Mouse (Mus musculus): Measurements from ENCODE around the gene Gm10490. TPM values are rescaled to one million over a fixed set of nuclear protein-coding genes. Genes with fewer than 3 reads are reported as not detected.
A peak's percentile ranks its signal among the peaks of the same experiment; 100 is the strongest.
"Not testable (repeated sequence)": the region's sequence is repeated elsewhere in the genome, so short reads cannot be mapped to it uniquely, and the experiment has no call there.

Gm10490 gene
- not detected in 2 replicates for polyA plus RNA-seq (2016; fragmentation: Nextera tagmentation; extraction: Ambion mirVana)

DNA sequence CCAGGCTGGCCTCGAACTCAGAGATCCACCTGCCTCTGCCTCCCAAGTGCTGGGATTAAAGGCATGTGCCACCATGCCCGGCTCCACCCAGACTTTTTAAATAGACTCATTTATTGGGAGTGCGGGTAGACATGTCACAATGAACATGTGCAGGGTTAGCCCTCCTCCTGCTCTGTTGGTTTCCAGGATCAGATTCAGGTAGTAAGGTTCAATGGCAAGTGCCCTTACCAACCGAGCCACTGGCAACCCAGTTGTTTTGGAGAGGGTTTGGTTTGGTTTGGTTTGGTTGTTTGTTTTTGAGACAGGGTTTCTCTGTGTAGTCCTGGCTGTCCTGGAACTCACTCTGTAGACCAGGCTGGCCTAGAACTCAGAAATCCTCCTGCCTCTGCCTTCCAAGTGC, at the start of gene Gm10490:
Gm10490 (plus strand) TSS at position 301 of the 400 bp plus-strand sequence.
- 94% methylated on average over 4 of the region's 4 CpGs for WGBS
- DNase-seq (ENCODE audit: low spot score); H3K4me3 ChIP-seq; H3K27me3 ChIP-seq (ENCODE audit: low read depth, poor library complexity, severe bottlenecking); H3K4me1 ChIP-seq; H3K27ac ChIP-seq (replicated peaks); H3K9me3 ChIP-seq (replicated peaks): not testable (repeated sequence)
- H3K36me3 ChIP-seq, result peaks cover 29% of the 10 kb centered on the region

DNA sequence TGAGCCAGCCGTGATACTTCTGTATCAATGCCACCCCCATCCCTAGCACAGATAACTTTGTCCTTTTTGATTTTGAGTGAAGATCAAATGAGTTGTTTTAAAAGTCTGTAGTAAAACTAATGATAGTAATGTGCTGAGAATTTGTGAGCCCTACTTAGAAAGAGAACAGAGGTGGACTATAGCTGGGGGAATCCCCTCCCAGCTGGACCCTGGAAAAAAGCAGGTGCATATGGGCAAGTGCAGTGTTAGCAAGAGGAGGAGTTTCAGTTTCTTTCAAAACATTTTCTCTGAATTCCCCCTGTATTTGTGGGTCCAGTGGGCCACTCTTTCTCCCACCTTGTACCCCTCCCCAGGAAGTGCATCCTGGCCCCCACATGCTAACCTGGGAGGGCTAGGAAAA, 46.2 kb upstream of the Gm10490 start:
- WGBS, result 86% methylated on average over 1 of the region's 1 CpGs
- no peaks in the 10 kb centered on the region for H3K27me3 ChIP-seq (ENCODE audit: low read depth, poor library complexity, severe bottlenecking)
- H3K9me3 ChIP-seq (replicated peaks), result no peaks in the 10 kb centered on the region
- H3K36me3 ChIP-seq, result peaks cover 32% of the 10 kb centered on the region
- no peaks in the 10 kb centered on the region for H3K4me1 ChIP-seq
- no peak for DNase-seq (ENCODE audit: low spot score)
- H3K27ac ChIP-seq (replicated peaks), result no peak overlapping the region
- H3K4me3 ChIP-seq, result no peak overlapping the region

DNA sequence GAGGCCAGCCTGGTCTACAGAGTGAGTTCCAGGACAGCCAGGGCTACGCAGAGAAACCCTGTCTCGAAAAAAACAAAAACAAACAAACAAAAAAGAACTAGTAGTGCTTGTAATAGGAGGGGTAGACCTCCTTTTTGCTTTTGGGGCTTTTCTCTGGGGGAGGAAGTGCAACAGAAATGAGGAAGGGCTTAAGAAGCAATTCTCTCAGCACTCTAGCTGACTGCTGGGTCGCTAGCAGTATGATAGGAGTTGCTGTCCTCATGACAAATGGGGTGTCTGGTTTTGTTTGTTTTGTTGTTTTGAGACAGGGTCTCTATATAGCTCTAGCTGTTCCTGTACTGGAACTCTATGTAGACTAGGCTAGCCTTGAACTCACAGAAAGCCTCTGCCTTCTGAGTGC, 44.8 kb upstream of the Gm10490 start:
- peaks cover 22% of the 10 kb centered on the region for H3K36me3 ChIP-seq
- H3K27me3 ChIP-seq (ENCODE audit: low read depth, poor library complexity, severe bottlenecking), result no peaks in the 10 kb centered on the region
- no peak for DNase-seq (ENCODE audit: low spot score)
- H3K27ac ChIP-seq (replicated peaks), result no peak overlapping the region
- no peak overlapping the region for H3K4me3 ChIP-seq
- 83% methylated on average over 3 of the region's 3 CpGs for WGBS
- 0 out of 2 replicates have a peak, but pooled peaks cover 6% of the 10 kb centered on the region for H3K4me1 ChIP-seq
- H3K9me3 ChIP-seq (replicated peaks), result no peaks in the 10 kb centered on the region

DNA sequence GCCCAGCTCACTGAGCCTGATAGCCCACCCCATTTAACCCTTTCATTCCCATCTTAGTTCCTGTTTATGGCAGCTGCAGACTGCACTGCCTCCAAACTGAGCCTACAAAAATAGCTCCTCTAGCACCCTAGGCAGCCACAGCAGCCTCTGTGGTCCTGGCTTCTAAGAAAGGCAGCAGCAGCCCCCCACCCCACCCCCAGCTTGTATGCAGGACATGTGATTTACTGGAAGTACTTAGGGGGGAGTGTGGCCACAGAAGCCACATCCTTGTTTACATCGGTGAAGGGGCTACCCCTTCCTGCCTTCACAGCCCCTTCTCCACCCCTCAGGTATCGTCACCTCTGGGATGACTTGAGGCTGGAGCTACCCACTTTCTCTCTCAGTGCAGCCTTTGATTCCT, 44.0 kb upstream of the Gm10490 start:
- H3K4me3 ChIP-seq, result no peak overlapping the region
- H3K9me3 ChIP-seq (replicated peaks), result no peaks in the 10 kb centered on the region
- no peak for DNase-seq (ENCODE audit: low spot score)
- no peak overlapping the region for H3K27ac ChIP-seq (replicated peaks)
- H3K36me3 ChIP-seq, result peaks cover 18% of the 10 kb centered on the region
- WGBS, result 75% methylated on average over 2 of the region's 2 CpGs
- H3K27me3 ChIP-seq (ENCODE audit: low read depth, poor library complexity, severe bottlenecking), result no peaks in the 10 kb centered on the region
- 0 out of 2 replicates have a peak, but pooled peaks cover 13% of the 10 kb centered on the region for H3K4me1 ChIP-seq

DNA sequence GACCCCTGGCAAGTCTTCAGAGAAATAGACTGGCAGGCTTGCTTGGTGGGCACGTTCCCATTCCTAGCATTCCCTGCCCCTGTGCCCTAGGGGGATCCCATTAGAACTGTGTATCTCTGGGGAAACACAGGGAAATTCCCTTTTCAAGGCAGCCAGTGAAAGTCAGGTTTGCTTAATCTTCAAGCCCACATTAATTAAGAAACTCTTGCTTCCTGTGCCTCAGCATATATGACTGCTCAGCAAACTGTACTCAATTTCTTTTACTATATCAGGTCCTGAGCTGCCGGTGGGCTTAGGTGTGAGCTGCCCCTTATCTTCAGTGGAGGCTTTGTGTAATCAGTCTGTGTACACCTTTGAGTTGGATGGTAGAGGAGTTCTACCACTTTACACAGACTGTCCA, 43.6 kb upstream of the Gm10490 start:
- H3K36me3 ChIP-seq, result peaks cover 18% of the 10 kb centered on the region
- no peaks in the 10 kb centered on the region for H3K27me3 ChIP-seq (ENCODE audit: low read depth, poor library complexity, severe bottlenecking)
- WGBS, result 72% methylated on average over 2 of the region's 2 CpGs
- no peak overlapping the region for H3K4me3 ChIP-seq
- no peak for DNase-seq (ENCODE audit: low spot score)
- no peaks in the 10 kb centered on the region for H3K9me3 ChIP-seq (replicated peaks)
- 0 out of 2 replicates have a peak, but pooled peaks cover 13% of the 10 kb centered on the region for H3K4me1 ChIP-seq
- no peak overlapping the region for H3K27ac ChIP-seq (replicated peaks)

DNA sequence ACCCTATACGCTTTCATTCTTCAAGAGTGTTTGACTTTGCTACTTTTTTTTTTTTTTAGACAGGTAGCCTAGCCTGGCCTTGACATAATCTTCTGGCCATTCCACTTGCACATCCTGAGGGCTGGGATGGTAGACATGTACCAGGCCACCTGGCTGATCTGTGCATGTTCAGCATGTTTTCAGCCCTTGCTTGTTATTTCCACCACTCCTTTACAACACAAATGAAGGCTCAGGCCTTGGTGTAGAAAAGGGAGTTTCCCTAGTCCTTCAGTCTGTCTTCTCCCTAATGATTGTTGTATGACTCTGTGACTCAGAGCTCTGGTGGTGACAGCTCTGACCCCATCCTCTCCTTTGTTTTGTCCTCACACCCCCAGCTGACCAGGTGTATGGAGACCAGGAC, 42.2 kb upstream of the Gm10490 start:
- Histone ChIP-seq H3K9me3 (replicated peaks) (no peaks in the 10 kb centered on the region), H3K4me3 (no peak overlapping the region), H3K27ac (replicated peaks) (no peak overlapping the region), H3K4me1 (0 out of 2 replicates have a peak, but pooled peaks cover 13% of the 10 kb centered on the region), H3K36me3 (peaks cover 27% of the 10 kb centered on the region), H3K27me3 (ENCODE audit: low read depth, poor library complexity, severe bottlenecking) (no peaks in the 10 kb centered on the region)
- DNase-seq (ENCODE audit: low spot score), result no peak
- WGBS, result 88% methylated on average over 1 of the region's 1 CpGs

DNA sequence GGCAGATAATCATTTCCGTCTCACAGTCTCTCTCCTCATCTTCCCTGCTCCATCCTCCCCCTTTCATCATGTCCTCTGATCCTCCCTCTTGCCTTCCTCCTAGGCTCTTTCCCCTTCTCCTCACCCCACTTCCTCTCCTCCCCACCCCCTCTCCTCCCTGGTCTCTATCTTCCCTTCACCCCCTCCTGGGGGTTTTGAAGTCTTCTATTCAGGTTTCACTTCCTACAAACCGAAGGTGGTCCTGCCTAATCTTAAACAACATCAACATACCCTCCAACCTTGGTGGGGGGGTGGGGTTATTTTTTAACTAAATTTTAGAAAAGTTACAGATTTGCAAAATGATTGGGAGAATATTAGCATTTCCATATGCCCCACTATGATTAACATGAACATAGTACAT, 40.8 kb upstream of the Gm10490 start:
- H3K36me3 ChIP-seq, result peaks cover 41% of the 10 kb centered on the region
- no peak overlapping the region for H3K27ac ChIP-seq (replicated peaks)
- H3K4me3 ChIP-seq, result no peak overlapping the region
- H3K4me1 ChIP-seq, result 0 out of 2 replicates have a peak, but pooled peaks cover 13% of the 10 kb centered on the region
- no peak for DNase-seq (ENCODE audit: low spot score)
- H3K27me3 ChIP-seq (ENCODE audit: low read depth, poor library complexity, severe bottlenecking), result no peaks in the 10 kb centered on the region
- no peaks in the 10 kb centered on the region; the same call in 1 of the 2 replicates for H3K9me3 ChIP-seq (replicated peaks)
- WGBS, result 47% methylated on average over 2 of the region's 2 CpGs

DNA sequence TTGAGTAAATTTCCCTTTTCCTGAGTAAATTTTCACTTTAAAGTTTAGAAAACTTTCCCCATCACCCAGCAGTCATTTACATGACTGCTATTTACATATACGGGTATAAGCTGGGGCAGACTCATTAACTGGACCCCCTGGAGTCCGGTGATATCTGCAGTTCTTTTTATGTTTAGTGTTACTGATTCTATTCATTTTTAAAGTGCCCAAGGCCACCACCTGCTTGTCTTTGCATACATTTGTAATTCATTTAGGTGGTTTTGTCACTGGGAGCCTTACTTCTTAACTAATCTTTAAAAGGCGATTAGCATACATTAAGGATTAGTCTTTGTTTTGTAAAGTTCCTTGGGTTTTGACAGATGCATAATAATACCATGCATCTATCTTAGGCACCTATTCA, 39.5 kb upstream of the Gm10490 start:
- Histone ChIP-seq H3K4me3 (no peak overlapping the region), H3K27me3 (ENCODE audit: low read depth, poor library complexity, severe bottlenecking) (no peaks in the 10 kb centered on the region), H3K27ac (replicated peaks) (no peak overlapping the region), H3K9me3 (replicated peaks) (no peaks in the 10 kb centered on the region; the same call in 1 of the 2 replicates), H3K4me1 (0 out of 2 replicates have a peak, but pooled peaks cover 13% of the 10 kb centered on the region), H3K36me3 (peaks cover 54% of the 10 kb centered on the region)
- WGBS, result 26% methylated on average over 3 of the region's 3 CpGs
- DNase-seq (ENCODE audit: low spot score), result no peak

DNA sequence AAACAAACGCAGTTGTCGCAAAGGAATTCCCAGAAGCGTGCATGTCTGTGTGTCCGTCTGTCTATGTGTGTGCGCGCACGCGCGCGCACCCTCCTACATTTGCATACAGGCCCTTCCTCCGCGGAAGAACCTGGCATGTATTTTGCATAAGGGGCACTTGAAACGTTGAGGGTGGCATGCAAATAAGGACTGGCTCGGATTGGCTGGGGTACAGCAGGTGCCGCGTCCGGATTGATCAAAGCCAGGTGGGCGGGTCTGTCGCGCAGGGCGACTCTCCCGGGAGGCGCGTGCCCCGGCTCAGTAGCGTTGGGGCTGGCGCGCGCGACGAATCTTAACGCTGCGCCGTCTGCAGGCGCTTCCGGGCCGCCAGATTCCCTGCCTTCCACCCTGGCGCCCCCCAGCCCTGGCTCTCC, 31.3 kb upstream of the Gm10490 start, which contains the start of gene Pim2:
Pim2 (plus strand) TSS at position 256 of the 413 bp plus-strand sequence.
- Histone ChIP-seq H3K36me3 (peaks cover 33% of the 10 kb centered on the region), H3K4me3 (peak within 1 kb of the TSS; percentile 66), H3K27ac (replicated peaks) (peak within 1 kb of the TSS; percentile 70), H3K4me1 (peaks cover 18% of the 10 kb centered on the region), H3K27me3 (ENCODE audit: low read depth, poor library complexity, severe bottlenecking) (no peaks in the 10 kb centered on the region), H3K9me3 (replicated peaks) (peaks cover 15% of the 10 kb centered on the region; the same call in 1 of the 2 replicates)
- DNase-seq (ENCODE audit: low spot score), result peak; percentile 74
- WGBS, result 16% methylated on average over 35 of the region's 38 CpGs

DNA sequence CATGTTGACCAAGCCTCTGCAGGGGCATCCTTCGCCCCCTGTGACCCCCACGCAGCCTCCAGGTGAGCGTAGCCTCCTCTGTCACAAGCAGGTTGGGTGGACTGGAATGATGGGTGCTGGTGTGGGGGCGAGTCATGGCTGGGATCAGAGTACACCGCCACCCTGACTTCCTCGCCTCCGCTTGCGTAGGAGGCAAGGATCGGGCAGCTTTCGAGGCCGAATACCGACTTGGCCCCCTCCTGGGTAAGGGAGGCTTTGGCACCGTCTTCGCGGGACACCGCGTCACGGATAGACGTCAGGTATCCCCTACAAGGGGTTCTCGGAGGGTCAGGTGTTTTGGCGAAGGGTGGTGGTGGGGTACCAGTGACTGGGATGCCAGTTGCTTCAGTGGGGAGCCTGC, 30.8 kb upstream of the Gm10490 start:
- Histone ChIP-seq H3K27me3 (ENCODE audit: low read depth, poor library complexity, severe bottlenecking) (no peaks in the 10 kb centered on the region), H3K9me3 (replicated peaks) (peaks cover 15% of the 10 kb centered on the region; the same call in 1 of the 2 replicates), H3K36me3 (peaks cover 28% of the 10 kb centered on the region), H3K4me1 (peaks cover 22% of the 10 kb centered on the region), H3K4me3 (peak overlapping the region; percentile 66), H3K27ac (replicated peaks) (peak overlapping the region; percentile 70)
- no peak for DNase-seq (ENCODE audit: low spot score)
- 23% methylated on average over 21 of the region's 21 CpGs for WGBS

DNA sequence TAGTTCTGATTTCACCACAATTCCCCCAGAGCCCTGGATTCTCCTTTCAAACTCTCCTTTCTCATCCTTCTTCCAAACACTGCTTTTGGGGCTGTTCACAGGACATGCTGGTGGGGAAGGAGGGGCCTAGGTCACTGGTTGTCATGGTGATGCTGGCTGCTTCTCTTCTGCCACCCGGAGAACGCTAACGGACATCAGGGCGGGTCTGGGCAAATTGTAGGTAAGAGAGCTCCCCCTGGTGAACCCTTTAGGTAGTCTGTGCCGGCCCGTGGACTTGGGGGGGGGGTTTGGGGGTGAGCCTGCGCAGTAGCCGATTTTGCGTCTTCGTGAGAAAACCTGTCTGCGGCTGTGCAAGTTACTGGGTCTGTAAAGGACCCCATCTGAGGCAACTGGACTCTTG, 29.5 kb upstream of the Gm10490 start:
- WGBS, result 21% methylated on average over 11 of the region's 11 CpGs
- Histone ChIP-seq H3K36me3 (peaks cover 15% of the 10 kb centered on the region), H3K27me3 (ENCODE audit: low read depth, poor library complexity, severe bottlenecking) (no peaks in the 10 kb centered on the region), H3K9me3 (replicated peaks) (peaks cover 21% of the 10 kb centered on the region; the same call in 1 of the 2 replicates), H3K4me3 (peak overlapping the region; percentile 66), H3K27ac (replicated peaks) (no peak overlapping the region), H3K4me1 (peaks cover 26% of the 10 kb centered on the region)
- DNase-seq (ENCODE audit: low spot score), result peak; percentile 77

DNA sequence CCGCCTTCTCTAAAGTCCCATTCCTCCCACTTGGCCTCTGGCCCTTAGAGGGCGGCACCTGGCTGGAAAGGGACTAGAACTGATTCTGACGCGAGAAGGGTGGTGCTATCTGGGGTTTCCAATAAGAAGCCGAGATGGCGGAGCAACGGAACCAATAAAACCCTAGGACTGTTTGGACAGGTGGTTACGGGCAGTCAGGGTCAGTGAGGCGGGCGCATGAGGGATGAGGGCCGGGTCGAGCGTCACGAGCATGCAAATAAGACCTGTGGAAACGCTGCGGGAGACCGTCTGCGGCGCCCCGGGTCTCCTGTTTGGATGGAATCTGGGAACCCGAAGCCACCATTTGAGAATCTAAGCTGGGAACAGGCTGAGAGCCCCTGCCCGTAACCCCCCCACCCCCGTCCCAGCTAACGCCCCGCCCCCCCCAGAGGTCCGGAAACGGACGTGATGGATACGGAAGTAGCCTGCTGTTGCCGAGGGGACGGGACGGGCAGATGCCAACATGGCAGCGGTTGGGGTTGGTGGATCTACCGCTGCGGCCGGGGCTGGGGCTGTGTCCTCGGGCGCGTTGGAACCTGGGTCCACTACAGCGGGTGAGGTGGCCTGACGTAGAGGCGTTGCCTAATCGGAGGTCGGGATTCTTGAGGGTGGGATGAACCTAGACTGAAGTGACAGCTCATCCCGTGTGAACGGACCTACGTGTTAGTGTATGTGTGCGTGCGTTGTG, 25.3 kb upstream of the Gm10490 start, which contains the start of gene Slc35a2:
Slc35a2 (plus strand) TSS at position 188 of the 727 bp plus-strand sequence.
- Histone ChIP-seq H3K9me3 (replicated peaks) (peaks cover 9% of the 10 kb centered on the region; the same call in 1 of the 2 replicates), H3K27ac (replicated peaks) (peak within 1 kb of the TSS; percentile 85), H3K4me1 (peaks cover 23% of the 10 kb centered on the region), H3K4me3 (peak within 1 kb of the TSS; percentile 69), H3K27me3 (ENCODE audit: low read depth, poor library complexity, severe bottlenecking) (no peaks in the 10 kb centered on the region), H3K36me3 (peaks cover 24% of the 10 kb centered on the region; the same call in 1 of the 2 replicates)
- 16% methylated on average over 41 of the region's 49 CpGs for WGBS
- peak; percentile 76 for DNase-seq (ENCODE audit: low spot score)

DNA sequence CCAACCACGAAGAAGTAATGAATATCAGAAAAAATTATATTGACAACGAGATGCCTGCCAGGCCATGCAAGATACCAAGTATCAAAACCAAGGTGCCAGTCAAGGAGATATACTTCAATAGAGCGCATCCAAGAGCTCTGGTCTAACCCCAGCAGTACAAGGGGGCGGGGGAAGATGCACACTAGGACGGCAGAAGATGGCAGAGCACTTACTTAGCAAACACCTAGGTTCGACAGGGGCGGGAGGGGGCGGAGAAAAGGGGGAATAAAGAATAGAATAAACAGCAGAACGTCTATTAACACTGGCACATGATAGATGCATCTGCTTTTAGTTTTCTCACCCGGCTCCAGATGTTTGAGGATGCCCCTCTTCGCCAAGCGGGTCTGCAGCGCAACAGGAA, 11.1 kb upstream of the Gm10490 start:
- Histone ChIP-seq H3K27ac (replicated peaks) (peak overlapping the region; percentile 88), H3K9me3 (replicated peaks) (0 out of 2 replicates have a peak, but pooled peaks cover 4% of the 10 kb centered on the region), H3K4me1 (peaks cover 13% of the 10 kb centered on the region), H3K27me3 (ENCODE audit: low read depth, poor library complexity, severe bottlenecking) (no peaks in the 10 kb centered on the region), H3K4me3 (peak overlapping the region; percentile 64), H3K36me3 (peaks cover 40% of the 10 kb centered on the region)
- DNase-seq (ENCODE audit: low spot score), result no peak
- WGBS, result 28% methylated on average over 13 of the region's 13 CpGs

All from midbrain, embryonic 10.5 days (tissue).